Mouse (Mus musculus): ENCODE results near the gene Alg5.

DNA sequence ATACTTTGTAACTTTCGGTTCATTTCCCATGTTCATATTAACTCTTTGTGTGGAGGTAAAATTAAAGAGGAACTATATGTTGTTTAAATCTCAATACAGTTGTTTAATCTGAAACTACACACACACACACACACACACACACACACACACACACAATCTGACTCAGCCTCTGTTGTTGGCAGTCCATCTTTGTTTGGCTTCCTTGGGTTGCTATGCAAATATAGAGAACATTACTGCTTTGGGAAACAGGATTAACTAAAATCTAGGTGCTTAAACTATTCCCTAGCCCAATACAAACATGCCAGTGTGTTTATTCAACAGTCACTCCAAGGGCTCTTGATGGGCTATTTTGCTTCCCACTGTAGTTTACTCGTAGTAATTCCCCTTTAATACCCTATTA lies 48.1 kb upstream of the Alg5 start:
- TF ChIP-seq CTCF (IDR thresholded peaks at IDR 0.05) (no peak), EP300 (IDR thresholded peaks at IDR 0.05) (no peak)

Measured in lung, postnatal 0 days (tissue).